Mouse (Mus musculus): ENCODE data around the gene Hormad2. TPM values are rescaled to one million over a fixed set of nuclear protein-coding genes. Genes with fewer than 3 reads are reported as not detected.

Gene Hormad2
- 0.08 TPM in 1 of 2 replicates, not detected in the other for polyA plus RNA-seq (2021; fragmentation: Nextera tagmentation)
- long read RNA-seq, experiment 1, partial matches to known transcripts, result 0 of 2 reads
- long read RNA-seq, experiment 1, other reads (novel, unspliced or antisense), result 2 of 2 reads
- long read RNA-seq, experiment 2, result 0 reads

GRCm38 (mm10) chr11:4440978-4441377 lies at the start of gene Hormad2:
Hormad2 (minus strand) TSS chr11:4441105.

Other genes starting within 250 kb of the Hormad2 start
- gene Castor1, start 222.9 kb downstream of the Hormad2 start, polyA plus RNA-seq (2021; fragmentation: Nextera tagmentation), result 5.6 and 6.3 TPM in 2 replicates
- gene Osm, start 204.7 kb downstream of the Hormad2 start, polyA plus RNA-seq (2021; fragmentation: Nextera tagmentation), result 0.09 and 0.27 TPM in 2 replicates
- gene Lif, start 183.5 kb downstream of the Hormad2 start, polyA plus RNA-seq (2021; fragmentation: Nextera tagmentation), result 0.58 and 0.78 TPM in 2 replicates
- 9.4 and 19.7 TPM in 2 replicates for gene Mtmr3, start 153.8 kb upstream of the Hormad2 start, polyA plus RNA-seq (2021; fragmentation: Nextera tagmentation)
- gene Gm11032, start 179.0 kb upstream of the Hormad2 start, polyA plus RNA-seq (2021; fragmentation: Nextera tagmentation), result not detected in 2 replicates
- gene Ascc2, start 196.6 kb upstream of the Hormad2 start, polyA plus RNA-seq (2021; fragmentation: Nextera tagmentation), result 5.9 and 6.4 TPM in 2 replicates

Data from left cerebral cortex, adult 6 months (tissue).